Mouse (Mus musculus): ENCODE measurements around the gene AW822073.
"Not testable (repeated sequence)": the region's sequence is repeated elsewhere in the genome, so short reads cannot be mapped to it uniquely, and the experiment has no call there.

AW822073 gene

GRCm38 (mm10) chr10:58221571-58221970, 3.2 kb downstream of the AW822073 start:
- not testable (repeated sequence) for DNase-seq (ENCODE audit: low read depth, low spot score)

DNA sequence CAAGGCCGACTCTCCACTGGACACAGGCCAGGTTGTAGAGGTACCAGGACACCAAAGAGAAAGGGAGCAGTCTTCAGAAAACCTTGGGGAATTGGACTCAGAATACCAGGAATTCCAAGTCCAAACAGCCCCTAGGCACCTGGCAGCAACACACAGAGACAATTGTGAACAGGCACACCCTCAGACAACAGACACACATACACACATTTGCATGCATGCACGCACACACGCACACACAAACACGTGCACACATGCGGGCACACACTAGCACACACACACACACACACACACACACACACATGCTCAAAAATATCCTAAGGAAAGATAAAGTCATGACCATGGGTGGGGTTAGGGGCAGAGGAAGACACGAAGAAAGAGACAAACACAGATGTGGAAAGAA, 4.0 kb downstream of the AW822073 start:
- peak; percentile 29 for DNase-seq (ENCODE audit: low read depth, low spot score)

DNA sequence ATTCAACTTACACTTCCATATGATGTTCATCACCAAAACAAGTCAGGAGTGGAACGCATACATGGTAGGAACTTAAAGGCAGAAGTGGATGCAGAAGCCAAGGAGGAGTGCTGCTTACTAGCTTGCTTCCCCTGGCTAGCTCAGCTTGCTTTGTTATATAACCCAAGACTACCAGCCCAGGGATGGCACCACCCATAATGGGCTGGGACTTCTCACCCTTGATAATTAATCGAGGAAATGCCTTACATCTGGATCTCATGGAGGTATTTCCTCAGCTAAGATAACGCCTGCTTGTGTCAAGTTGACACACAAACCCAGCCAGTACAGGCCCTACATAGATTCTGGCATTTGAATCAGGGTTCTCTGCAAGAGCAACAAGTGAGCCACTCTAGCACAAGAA, 7.4 kb downstream of the AW822073 start:
- DNase-seq (ENCODE audit: low read depth, low spot score) = no peak

GRCm38 (mm10) chr10:58215353-58215752, 9.4 kb downstream of the AW822073 start:
- no peak for DNase-seq (ENCODE audit: low read depth, low spot score)

- DNase-seq (ENCODE audit: low read depth, low spot score) = no peak
Observed at GRCm38 (mm10) chr10:58214934-58215333, 9.8 kb downstream of the AW822073 start.

DNA sequence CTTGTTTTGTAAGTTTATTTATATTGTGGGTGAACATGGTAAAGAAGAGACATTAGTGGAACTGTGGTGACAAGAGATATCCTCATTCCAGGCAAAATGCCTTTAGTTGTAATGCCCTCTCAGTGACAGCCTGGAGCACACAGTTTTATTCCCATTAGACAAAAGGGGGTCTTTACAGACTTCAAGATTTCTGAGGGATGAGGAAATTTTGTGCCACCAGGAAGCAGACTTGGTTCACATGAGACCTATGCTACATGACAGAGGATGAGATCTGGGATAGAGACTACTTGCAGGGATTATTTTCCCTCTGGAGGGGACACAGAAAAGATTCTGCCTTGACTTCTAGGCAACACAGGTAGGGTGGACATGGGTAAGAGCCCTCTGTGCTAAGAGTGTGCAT, 10.2 kb downstream of the AW822073 start:
- no peak for DNase-seq (ENCODE audit: low read depth, low spot score)

DNA sequence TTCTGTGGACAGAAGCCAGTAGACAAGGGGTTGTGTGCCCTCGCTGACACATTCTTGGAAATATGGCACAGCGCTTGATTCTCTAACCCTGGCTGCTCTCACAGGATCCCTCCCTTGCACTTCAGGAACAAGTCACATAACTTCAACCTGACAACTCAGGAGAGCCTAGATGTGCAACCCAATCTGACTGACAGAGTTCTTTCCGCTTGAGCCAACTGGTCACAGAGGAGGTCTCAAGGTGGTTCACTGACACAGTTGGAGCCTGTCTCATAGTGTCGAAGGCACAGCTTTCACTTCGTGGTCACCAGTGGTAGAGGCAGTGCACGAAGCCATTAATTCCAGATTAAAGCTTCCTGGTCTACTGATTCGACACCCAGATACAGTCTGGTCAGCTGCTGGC, 12.5 kb downstream of the AW822073 start:
- DNase-seq (ENCODE audit: low read depth, low spot score) = no peak

DNA sequence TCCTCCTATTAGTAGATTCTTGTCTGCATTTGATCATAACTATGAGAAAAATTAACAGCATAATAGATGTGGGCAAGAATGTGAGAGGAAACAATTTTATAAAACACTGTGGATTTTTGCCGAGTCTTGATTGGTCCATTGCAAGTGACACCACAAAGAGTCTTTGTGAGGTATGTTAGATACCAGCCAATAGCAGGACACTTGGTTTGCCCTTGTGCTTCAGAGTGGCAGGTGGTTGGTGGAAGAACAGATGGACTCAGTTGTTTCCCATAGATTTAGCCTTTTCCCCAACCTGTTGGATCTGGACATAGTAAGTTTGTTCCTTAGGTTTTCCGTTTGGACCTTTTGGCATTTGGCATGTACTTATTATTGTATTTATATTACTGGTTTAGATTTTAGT, 13.5 kb downstream of the AW822073 start:
- no peak for DNase-seq (ENCODE audit: low read depth, low spot score)

- no peak for DNase-seq (ENCODE audit: low read depth, low spot score)
Observed at GRCm38 (mm10) chr10:58210514-58210913, 14.2 kb downstream of the AW822073 start.

DNA sequence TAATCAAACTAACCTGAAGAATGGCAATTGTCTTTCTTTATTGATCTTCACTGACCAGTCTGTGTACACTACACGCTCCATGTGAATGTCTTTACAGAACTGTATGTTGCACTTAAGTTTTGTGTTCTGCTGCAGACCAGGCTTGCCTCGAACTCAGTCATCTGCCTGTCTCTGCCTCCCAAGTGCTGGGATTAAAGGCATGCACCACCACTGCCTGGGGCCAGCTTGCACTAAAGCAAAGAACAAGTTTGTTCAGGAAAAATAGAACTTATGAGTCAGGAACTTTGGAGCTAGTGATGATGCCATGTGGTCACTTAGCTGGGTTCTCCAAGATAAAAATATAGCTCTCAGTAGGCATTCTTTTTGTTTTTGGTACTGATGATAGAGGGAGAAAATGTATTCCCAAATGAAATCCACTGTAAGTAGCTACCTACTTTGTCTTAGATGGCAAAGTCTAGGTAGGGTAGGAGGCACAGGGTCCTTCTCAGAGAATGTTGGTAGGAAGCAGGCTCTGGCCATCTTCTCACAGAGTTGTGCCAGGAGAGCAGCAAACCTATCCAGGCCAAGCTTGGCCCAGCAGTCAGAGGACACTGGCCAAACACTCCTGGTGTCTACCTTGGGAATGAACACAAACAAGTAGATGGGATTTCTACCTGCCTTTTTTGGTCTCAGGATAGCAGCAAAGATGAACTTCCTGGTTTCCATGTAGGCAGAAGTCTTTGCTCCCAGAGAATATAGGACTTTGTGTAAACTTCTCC, 14.8 kb downstream of the AW822073 start:
- DNase-seq (ENCODE audit: low read depth, low spot score) = no peak

DNA sequence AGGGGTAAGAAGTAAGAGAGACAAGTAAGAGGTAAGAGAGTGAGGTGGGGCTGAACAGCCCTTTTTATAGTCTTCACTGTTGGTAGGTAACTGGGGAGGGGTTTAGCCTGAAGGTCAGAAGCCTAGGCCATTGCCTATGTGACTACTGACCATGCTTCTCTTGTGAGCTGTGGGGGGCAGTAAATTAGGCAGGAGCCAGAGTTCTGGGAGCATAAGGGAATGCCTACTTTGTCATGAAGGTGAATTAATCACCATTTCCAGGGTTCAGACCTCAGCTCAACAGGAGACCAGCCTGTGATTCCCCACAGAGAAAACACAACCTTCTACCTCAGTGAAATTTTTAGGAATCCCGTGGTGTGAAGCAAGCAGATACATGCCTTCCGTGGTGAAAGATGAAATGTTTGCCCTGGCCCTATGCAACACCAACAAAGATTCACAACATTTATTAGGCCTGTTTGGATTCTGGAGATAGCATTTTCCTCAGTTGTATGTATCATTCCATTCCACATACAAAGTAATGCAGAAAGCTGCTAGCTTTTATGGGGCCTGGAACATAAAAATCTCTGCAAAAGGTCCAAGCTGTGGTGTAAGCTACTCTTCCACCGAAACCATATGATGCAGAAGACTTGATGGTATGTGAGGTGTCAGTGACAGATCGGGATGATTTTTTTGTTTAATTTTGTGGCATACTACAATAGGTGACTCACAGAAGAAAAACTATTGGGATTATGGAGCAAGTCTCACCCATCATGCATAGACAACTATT, 17.9 kb downstream of the AW822073 start:
- DNase-seq (ENCODE audit: low read depth, low spot score) = no peak

DNA sequence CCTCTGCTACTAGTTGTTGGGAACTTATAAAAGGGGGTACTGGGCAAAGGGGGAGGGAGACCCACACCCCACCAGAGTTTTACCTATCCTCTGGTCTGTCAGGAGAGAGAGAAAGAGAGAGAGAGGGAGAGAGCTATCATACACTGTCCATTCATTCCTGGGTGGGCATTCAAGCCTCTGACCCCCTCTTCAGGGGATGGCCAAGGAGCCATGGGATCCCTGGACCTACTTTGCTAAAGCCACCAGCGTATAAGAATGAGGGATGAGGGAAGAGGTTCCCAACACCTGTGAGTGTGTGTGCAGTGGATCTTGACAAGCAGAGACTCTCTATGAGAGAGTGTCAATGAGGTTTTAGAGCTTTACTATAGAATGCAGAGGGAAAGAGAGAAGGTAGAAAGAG, 18.7 kb downstream of the AW822073 start:
- no peak for DNase-seq (ENCODE audit: low read depth, low spot score)
